Mouse (Mus musculus): ENCODE results near the gene Arhgef11.

Arhgef11 gene

GRCm38 (mm10) chr3:87718525-87718924, 101.2 kb downstream of the Arhgef11 start:
- DNase-seq = no peak

- no peak for DNase-seq
These were observed 107.2 kb downstream of the Arhgef11 start for GRCm38 (mm10) chr3:87724556-87724955.

GRCm38 (mm10) chr3:87725396-87726160, 108.2 kb downstream of the Arhgef11 start:
- no peak for DNase-seq

- no peak for DNase-seq
These were observed 108.8 kb downstream of the Arhgef11 start for GRCm38 (mm10) chr3:87726191-87726590.

GRCm38 (mm10) chr3:87728696-87729095, 111.3 kb downstream of the Arhgef11 start:
- DNase-seq = peak in 1 of 2 experiments; percentile 5

- no peak for DNase-seq
These were observed 115.7 kb downstream of the Arhgef11 start for GRCm38 (mm10) chr3:87733098-87733497.

- no peak for DNase-seq
These were observed 116.8 kb downstream of the Arhgef11 start for GRCm38 (mm10) chr3:87733984-87734761.

- no peak for DNase-seq
These were observed 118.0 kb downstream of the Arhgef11 start for GRCm38 (mm10) chr3:87735335-87735734.

GRCm38 (mm10) chr3:87738906-87739305, 121.5 kb downstream of the Arhgef11 start:
- no peak for DNase-seq

GRCm38 (mm10) chr3:87742013-87742412, 124.7 kb downstream of the Arhgef11 start:
- no peak for DNase-seq

GRCm38 (mm10) chr3:87742735-87743134, 125.4 kb downstream of the Arhgef11 start:
- DNase-seq = no peak

GRCm38 (mm10) chr3:87743927-87744326, 126.6 kb downstream of the Arhgef11 start:
- no peak for DNase-seq

- DNase-seq = no peak
These were observed 127.8 kb downstream of the Arhgef11 start for GRCm38 (mm10) chr3:87745036-87745659.

GRCm38 (mm10) chr3:87748431-87748830, 131.1 kb downstream of the Arhgef11 start, which contains the start of gene Lrrc71:
Gene Lrrc71 (minus strand): TSS chr3:87748625.
- DNase-seq = peak; percentile 67 to 86

- peak; percentile 77 to 81 for DNase-seq
These were observed 131.7 kb downstream of the Arhgef11 start for GRCm38 (mm10) chr3:87749036-87749435.

GRCm38 (mm10) chr3:87749977-87750376, 132.6 kb downstream of the Arhgef11 start:
- DNase-seq = no peak

- DNase-seq = no peak
These were observed 135.2 kb downstream of the Arhgef11 start for GRCm38 (mm10) chr3:87752567-87752966.

GRCm38 (mm10) chr3:87753829-87754228, 136.5 kb downstream of the Arhgef11 start:
- DNase-seq = no peak

- DNase-seq = peak; percentile 90 to 91
These were observed 138.6 kb downstream of the Arhgef11 start for GRCm38 (mm10) chr3:87755964-87756363.

- DNase-seq = no peak
These were observed 139.1 kb downstream of the Arhgef11 start for GRCm38 (mm10) chr3:87756488-87756887.

- no peak for DNase-seq
These were observed 141.3 kb downstream of the Arhgef11 start for GRCm38 (mm10) chr3:87758641-87759040.

GRCm38 (mm10) chr3:87761408-87762375, 144.3 kb downstream of the Arhgef11 start:
- DNase-seq = peak; percentile 62 to 82
